Mouse (Mus musculus): Measurements from ENCODE around the gene Rtn2. TPM values are rescaled to one million over a fixed set of nuclear protein-coding genes. Genes with fewer than 3 reads are reported as not detected.

Gene Rtn2
- total RNA-seq, 2 experiments from 2014 or later, result 89.7 to 91.3 TPM

DNA sequence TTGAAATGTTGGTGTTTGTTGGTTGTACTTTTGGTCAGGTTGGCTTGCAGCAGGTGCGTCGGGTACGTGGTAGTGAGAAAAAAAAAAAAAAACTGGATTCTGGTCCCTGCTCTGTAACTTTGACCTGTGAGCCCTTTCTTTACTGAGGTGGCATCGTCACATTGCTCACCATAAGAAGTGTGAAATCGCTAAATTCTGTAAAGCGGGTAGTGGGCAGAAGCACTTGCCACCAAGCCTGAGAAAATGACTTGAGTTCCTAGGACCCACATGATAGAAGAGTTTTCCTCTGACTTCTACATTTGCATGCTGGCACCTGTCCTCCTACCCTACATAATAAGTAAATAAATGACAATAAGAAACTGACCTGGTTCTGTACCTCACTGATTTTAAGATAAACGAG, 38.2 kb downstream of the Rtn2 start:
- DNase-seq, result no peak

DNA sequence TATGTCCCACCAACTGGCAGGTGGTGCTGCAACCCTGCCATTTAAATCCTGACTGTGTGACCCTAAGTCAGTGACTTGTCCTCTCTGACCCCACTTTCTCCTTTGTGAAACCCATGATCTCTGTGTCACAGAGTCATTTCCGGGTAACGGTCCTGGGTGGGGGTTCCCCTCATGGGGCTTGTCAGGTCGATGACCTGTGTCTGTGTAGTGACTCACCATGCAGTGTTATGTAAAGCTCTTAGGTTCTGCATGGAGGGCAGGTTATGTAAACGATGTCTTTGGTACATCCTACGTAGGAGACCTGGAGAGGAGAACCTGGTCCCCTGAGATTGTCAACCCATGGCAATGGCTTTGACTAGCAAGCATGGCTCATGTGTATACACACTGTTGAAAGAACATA, 39.0 kb downstream of the Rtn2 start:
- no peak for DNase-seq

DNA sequence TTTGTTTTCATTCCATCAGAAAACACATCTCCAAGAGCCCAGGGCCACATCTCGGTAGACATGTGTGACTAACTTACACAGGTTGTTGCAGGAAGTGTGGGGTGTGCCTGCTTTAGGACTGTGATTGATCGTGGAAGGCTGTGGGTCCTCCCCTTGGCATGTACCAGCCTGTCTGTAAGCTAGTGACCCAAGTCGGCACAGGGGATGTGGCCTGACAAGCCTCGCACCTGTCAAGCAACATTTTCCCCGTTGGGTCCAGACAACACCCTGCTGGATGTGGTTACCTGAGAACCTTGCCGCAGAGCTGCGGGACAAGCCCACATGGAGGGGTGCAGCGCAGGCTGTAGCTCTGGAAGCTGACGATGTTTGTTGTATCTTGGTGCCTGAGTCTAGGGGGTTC, 40.1 kb downstream of the Rtn2 start:
- DNase-seq, result no peak

DNA sequence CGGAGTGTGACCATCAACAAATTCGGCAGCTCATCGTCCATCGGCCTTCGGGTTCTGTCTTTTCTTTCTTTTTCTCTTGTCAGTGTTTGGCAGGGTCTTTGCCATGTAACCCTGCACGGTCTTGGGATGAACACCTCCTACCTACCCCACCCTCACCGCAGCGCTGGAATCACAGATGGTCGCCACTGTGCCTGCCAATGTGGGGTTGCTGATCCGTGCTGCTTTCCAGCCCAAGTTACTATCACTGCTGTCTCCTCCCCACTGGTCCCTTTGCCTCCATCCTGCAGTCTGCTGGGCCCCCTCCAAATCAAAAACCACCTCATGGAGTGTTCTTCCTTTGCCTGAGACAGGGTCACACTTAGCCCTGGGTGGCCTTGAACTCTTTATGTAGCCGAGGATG, 41.8 kb downstream of the Rtn2 start:
- no peak for DNase-seq

DNA sequence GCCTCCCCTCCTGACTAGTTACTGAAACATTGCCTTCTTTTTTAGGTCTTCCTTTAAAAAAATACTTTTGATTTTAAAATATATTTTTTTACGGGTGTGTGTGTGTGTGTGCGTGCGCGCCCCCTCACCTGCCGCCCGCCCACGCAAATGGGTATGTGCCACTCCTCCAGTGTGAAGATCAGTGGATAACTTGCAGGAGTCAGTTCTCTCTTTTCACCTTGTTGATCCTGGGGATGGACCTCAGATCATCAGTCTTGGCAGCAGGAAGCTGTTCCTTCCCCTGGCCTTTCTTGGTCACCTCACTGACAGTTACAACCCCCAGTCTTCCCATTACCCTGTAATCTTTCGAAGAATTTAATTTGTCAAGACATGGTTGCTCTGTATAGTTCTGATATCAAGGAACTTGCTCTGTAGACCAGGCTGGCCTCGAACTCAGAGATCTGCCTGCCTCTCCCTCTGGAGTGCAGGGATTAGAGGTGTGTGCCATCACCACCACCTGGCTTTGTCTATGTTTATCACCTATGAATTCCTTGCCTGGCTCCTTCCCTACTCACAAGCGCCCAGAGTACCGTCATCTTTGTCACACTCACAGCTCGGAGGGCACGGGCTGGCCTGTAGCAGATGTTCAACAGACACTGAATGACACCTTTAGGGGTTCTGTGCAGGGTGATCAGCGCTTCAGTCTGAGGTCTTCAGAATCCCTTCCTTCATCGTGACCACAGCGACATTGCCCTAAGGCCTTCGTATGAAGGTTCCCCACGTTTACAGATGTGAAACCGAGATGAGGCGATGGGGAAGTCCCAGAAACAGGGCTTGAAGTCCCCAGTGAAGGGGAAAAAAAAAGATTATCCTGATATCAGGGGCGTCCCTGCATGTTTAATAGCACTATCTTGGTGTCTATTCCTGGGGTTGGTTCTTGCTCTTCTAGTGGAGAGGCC, 43.1 kb downstream of the Rtn2 start:
- DNase-seq, result no peak

DNA sequence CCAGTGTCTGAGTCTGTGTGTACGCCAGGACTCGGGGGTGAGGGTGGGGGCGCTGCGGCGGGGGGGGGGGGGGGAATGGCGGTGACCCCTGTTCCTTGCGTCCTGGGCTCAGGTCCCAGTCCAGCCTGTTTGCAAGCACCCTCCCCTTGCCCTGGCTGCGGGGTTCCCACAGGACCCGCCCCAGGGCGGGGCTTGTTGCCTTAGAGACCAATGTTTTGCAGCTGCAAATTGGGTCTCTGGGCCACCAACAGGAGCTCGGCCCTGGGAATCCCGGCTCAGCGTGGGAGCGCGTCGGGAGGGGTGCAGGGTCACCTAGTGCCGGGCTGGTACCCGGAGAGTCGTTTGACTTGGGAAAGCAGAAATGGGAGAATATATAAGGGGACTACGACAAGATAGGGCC, 43.9 kb downstream of the Rtn2 start:
- peak; percentile 64 to 71 for DNase-seq

DNA sequence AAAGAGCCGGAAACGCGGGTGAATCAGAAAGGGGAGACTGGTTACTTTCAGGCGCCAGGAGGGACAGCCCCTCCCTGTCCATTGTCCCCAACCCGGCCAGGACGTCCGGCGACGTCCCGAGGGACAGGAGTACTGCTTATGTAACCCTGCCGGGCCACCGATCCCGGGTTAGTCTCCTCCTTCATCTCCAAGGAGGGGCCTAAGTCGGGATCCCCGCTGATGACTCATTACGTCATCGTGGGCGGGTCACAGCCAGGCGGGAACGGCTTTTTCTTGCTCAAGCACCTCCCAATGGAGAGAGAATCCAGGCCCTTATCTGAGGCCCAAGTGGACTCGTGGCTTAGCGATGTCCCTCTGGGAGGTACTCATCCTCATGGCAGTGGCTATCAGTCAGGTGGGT, 44.7 kb downstream of the Rtn2 start:
- peak; percentile 82 to 83 for DNase-seq

DNA sequence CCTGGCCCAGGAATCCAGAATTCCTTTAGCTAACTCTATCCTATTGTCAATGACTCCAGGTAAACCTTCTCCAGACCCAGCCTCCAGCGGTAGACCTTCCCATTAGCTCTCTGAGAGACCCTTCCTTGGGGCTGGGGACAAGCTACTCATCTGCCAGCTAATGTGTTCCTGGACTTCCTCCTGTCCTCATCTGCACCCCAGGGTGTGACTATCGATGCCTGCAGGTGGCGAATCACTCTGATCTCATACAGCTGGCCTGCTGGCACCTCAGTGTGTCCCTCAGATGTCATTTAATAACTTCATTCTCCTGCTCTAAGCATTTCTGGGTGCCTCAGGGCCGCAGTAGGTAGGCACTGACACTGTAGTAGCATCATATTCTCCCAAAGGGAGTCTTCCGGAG, 45.4 kb downstream of the Rtn2 start:
- DNase-seq, result no peak

DNA sequence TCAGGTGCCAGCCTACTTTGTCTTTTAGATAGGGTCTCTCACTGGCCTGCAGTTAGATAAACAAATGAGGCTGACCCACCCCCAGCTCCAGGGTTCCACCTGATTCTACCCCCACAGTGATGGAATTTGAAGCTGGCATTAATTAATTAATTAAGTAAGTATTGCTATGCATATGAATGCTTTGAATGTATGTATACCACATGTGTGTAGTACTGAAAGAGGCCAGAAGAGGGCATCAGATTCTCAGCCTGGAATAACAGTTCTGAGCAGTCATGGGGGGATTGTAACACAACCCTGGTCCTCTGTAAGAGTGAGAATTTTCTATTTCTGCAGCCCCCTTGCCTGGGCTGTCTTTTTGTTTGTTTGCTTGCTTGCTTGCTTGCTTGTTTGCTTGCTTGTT, 46.0 kb downstream of the Rtn2 start:
- no peak for DNase-seq

DNA sequence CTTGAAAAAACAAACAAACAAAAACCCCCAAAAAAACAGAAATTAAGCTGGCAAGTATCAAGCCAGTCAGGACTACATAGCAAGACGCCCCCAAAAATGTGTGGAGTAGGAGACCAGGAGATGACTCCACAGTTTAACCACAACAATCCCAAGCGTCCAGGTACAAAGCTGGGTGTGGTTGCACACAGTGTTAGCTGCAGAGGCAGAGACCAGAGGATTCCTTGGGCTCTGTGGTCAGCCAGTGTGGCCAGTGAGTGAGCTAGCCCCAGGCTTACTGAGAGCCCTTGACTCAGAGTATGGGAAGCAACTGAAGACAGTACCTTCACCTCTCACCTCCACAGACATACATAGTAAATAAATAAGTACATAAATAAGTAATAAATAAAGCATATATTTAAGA, 49.5 kb downstream of the Rtn2 start:
- no peak for DNase-seq

DNA sequence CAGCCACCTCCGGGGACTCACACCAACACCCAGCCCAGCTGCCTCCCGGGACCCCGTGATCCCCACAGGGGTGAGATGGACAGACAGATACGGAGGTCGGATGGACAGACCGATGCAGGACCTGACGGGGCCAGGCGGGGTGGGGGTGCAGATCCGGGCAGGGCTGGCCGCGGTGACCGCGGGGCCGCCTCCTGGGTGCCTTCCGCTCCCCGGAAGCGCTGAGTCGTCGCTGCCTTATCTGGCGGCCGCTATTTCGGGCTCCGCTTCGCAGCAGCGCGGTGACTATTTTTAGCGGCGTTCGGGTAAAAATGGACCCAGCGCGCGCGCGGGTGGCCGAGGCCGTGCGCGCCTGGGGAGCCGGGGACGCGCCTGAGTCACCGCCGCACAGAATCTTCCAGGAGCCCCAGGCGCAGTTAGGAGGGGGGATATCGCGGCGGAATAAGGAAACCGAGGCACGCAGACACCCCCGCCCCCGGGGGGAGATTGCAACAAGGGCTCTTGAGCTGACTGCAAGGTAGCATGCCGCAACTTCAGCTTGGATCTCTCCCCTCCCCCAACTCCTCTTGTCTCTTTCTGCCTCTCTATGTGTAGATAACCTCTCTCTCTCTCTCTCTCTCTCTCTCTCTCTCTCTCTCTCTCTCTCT, 50.4 kb downstream of the Rtn2 start:
- DNase-seq, result peak; percentile 84

DNA sequence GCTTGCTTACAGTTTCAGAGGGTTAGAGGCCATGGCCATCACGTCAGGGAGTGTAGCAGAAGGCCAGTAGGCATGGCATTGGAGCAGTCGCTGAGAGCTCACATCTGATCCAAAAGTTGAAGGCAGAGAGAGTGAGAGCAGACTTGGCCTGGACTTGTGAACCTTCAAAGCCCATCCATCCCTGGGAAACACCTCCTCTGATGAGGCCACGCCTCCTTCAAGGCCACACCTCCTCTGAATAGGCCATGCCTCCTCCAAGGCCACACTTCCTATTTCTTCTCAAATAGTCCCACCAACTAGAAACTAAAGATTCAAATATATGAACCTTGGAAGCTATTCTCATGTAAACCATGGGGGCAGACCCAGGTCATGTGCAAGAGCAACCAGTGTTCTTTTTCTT, 53.2 kb downstream of the Rtn2 start:
- no peak for DNase-seq

DNA sequence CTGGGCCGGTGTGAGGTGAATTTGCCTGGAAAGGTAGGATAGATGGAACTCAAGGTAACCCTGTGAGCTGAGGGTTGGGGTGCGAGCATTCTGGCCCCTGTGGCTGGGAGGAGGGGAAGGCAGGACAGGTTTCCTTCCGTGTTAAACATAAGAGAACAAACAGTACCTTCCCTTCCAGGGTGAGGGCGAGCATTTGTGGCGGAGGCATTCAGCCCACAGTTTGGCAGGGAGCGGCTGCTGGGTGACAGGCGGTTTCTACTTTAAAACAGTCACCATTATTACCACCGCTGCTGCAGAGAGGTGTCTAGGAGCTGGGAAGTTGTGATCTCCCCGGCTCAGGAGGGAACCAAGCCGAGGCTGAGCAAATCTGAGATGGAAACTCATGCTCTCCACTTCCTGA, 54.7 kb downstream of the Rtn2 start:
- DNase-seq, result peak in 1 of 2 experiments; percentile 45

DNA sequence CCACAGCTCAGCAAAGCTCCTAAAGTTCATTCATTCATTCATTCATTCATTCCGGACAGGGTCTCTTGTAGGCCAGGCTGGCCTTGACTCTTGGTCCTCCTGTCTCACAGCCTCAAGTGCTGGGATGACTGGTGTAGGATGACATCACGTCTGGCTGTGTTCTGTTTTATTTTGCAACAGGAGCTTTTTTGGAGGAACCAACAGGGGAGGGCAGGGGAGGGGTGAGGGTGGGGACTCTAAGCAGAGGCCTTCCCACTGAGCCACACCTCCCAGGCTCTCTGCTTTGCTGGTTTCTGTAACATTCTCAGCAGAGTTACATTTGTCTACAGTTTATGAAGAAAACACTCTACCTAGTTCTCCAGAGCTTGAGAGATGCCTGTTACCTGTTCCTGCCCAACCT, 55.6 kb downstream of the Rtn2 start:
- DNase-seq, result no peak

DNA sequence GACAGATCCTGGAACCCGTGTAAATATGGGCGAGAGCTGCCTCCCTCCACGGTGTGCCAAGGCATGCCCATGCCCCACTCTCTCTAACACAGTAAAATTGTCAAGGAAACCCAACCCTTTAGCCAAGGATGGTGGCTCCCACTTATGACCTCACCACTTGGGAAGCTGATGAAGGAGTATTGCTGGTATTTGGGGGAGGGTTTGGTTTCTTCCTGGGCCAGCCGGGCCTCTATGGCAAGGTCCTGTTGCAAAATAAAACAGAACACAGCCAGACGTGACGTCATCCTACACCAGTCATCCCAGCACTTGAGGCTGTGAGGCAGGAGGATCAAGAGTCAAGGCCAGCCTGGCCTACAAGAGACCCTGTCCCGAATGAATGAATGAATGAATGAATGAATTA, 56.2 kb downstream of the Rtn2 start:
- DNase-seq, result no peak

DNA sequence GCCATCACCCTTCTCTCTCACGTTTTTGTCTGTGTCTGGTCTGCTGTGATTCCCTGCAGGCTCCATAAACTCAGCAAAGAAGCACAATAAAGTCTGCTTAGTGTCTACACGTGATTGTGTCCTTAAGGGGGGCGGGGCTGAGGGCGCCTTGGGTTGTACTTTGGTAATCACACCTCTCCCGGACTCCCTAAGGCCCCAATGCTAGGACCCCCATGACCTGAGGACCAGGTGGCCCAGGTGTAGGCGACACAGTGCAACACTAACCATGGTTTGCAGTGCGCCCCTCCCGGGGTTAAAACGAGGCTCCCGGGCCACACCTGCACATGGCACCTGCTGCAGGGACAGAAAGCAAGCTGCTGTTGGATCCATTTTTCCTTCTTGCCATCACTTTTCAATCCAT, 58.8 kb downstream of the Rtn2 start:
- no peak for DNase-seq

DNA sequence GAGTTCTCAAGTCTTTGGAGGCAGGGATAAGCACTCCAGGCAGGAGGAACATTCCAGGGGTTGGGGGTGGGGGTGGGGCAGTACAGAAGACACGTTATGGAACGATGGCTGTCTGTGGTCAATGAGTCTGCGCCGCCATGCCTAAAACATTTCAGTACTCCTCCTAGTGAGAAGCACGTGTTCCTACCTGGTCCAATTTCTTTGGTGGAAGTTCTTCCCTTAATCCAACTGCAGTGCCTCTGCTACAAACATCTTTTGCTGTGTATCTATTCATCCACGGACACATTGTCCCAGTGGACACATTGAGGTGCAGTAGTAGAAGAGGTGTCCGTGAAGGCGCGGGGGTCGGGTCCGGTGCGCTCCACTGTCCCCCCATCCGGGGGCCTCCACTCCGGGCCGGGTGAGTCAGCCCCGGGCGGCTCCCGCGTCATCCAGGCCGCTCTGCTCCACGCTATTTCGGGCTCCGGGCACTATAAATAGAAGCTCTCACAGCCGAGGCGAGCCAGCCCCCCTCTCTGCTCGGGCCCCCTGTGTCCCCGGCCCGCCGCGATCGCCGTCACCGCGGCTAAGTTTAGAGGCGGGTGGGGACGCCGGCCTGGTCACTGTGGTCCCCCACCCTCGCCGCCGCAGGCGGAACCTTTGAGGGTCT, 59.5 kb downstream of the Rtn2 start:
- no peak for DNase-seq

DNA sequence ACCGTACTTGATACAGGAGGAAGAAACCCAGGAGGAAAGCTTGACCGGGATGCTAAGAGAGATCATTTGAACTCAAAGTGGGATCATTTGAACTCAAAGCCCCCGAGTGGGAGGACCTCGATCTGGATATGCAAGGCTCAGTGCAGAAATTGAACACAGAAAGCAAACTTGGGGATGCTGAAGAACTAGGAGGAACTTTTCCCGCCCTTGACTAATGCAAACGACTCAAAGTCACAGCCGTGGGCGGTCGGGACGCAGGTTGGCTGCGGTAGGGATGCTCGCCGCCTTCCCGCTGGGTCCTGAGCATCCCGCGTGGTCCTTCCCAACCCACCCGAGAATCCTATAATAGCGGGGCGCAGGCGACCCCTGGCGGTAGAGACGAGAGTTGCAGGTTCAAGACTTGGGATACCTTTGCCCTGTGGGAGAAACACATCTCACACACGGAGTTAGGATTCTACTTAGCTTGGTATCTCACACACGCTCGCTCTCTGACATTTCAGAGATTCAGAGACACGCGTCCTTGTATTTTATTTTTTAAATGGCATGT, 60.1 kb downstream of the Rtn2 start:
- DNase-seq, result peak; percentile 88 to 90

DNA sequence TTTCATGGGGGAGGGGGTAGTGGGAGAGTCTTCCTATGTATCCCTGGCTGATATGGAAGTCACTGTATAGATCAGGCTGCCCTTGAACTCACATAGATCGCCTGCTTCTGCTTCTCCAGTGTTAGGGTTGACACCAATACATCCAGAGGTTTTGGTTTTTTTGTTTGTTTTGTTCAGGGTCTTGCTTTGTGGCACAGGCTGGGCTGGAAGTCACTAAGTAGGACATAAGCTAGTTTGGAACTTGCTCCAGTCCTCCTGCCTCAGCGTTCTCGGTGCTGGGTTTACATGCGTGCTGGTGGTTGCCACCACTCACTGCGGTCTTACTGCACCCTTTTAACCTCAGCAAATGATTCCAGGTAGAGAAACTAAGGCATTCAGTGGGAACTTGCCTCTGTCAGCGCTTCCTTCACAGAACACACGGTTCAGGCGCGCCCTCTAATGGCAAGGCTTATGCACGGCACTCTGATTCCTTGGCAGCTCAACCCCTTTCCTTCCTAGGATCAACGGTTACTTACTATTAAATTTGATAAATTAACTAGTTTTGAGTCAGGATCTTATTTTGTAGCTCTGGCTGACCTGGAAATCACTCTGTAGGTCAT, 60.9 kb downstream of the Rtn2 start:
- DNase-seq, result peak; percentile 71 to 74

DNA sequence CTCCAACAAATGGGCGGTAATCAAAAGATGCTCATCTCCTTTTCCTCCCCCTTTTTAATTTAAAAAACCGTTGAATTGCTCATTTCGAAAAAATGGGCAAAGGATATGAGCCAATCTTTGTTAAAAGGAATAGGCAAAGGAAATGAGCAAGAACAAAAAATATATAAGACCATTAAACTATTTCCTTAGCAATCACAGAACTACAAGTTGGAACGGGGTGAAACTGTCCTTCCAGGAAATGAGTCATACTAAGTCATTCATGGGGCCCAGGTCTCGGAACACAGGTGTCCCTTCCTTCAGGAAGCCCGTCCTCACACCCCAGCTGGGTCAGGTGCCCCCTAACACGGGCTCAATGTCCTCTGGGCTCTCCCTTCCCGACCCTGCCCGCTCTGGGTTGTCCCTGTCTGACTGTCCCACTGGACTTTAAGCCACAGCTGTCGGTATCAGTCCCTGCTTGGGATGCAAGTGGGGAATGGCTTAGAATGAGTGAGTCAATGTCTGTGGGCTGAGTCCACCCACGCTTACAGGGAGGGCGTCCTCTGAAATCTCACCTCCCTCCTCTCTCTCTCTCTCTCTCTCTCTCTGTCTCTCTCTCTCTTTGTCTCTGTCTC, 61.9 kb downstream of the Rtn2 start, which contains the start of gene Ercc1:
Gene Ercc1 (plus strand): TSS at position 542 of the 611 bp plus-strand sequence.
- no peak for DNase-seq

DNA sequence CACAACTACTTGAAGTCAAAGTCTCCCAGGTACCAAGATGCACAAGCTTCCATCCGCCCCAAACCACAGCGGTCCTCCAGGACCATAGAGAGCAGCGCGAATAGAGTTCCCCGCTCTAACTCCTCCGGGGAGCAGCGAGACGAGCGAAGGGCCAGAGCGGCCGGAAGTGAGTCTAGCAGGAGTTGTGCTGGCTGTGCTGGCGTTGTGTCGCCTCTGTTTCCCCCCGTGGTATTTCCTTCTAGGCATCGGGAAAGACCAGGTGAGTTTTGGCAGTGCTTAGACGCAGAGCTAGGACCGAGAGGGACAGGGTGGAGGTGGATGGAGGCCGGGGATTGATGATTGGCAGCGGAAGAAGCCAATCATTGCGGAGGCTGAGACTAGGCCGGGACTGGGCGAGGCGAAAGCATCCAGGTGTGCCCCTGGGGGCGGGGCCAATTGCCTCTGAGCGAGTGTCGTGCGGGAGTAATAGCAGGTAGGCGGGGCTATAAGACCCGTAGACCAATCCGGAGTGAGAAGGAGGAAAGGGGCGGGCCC, 62.6 kb downstream of the Rtn2 start:
- peak; percentile 92 to 94 for DNase-seq
